Mouse (Mus musculus): ENCODE data around the gene Cmip.
A peak's percentile ranks its signal among the peaks of the same experiment; 100 is the strongest.

Cmip gene

GRCm38 (mm10) chr8:117464525-117464924, 207.7 kb downstream of the Cmip start:
- peak in 1 of 2 experiments; percentile 25 for DNase-seq (ENCODE audit: low spot score in 2 of 2)

- peak; percentile 31 to 81 for DNase-seq (ENCODE audit: low spot score in 2 of 2)
These were observed 208.4 kb downstream of the Cmip start for GRCm38 (mm10) chr8:117465250-117465649.

GRCm38 (mm10) chr8:117467466-117467865, 210.6 kb downstream of the Cmip start:
- DNase-seq (ENCODE audit: low spot score in 2 of 2): no peak

- no peak for DNase-seq (ENCODE audit: low spot score in 2 of 2)
These were observed 212.8 kb downstream of the Cmip start for GRCm38 (mm10) chr8:117469431-117470341.

GRCm38 (mm10) chr8:117470342-117470781, 213.5 kb downstream of the Cmip start:
- DNase-seq (ENCODE audit: low spot score in 2 of 2): peak; percentile 56

- peak; percentile 43 to 78 for DNase-seq (ENCODE audit: low spot score in 2 of 2)
These were observed 214.3 kb downstream of the Cmip start for GRCm38 (mm10) chr8:117471174-117471573.

GRCm38 (mm10) chr8:117471655-117472054, 214.8 kb downstream of the Cmip start:
- no peak for DNase-seq (ENCODE audit: low spot score in 2 of 2)

- DNase-seq (ENCODE audit: low spot score in 2 of 2): no peak
These were observed 215.5 kb downstream of the Cmip start for GRCm38 (mm10) chr8:117472332-117472731.

- peak; percentile 84 to 96 for DNase-seq (ENCODE audit: low spot score in 2 of 2)
These were observed 218.1 kb downstream of the Cmip start for GRCm38 (mm10) chr8:117474944-117475343.

- DNase-seq (ENCODE audit: low spot score in 2 of 2): no peak
These were observed 219.0 kb downstream of the Cmip start for GRCm38 (mm10) chr8:117475819-117476218.

GRCm38 (mm10) chr8:117478082-117478481, 221.2 kb downstream of the Cmip start:
- DNase-seq (ENCODE audit: low spot score in 2 of 2): no peak

GRCm38 (mm10) chr8:117479996-117480395, 223.1 kb downstream of the Cmip start:
- no peak for DNase-seq (ENCODE audit: low spot score in 2 of 2)

GRCm38 (mm10) chr8:117480516-117480915, 223.7 kb downstream of the Cmip start:
- DNase-seq (ENCODE audit: low spot score in 2 of 2): no peak

- no peak for DNase-seq (ENCODE audit: low spot score in 2 of 2)
These were observed 225.0 kb downstream of the Cmip start for GRCm38 (mm10) chr8:117481830-117482229.

GRCm38 (mm10) chr8:117484731-117485130, 227.9 kb downstream of the Cmip start:
- no peak for DNase-seq (ENCODE audit: low spot score in 2 of 2)

GRCm38 (mm10) chr8:117485316-117485715, 228.5 kb downstream of the Cmip start:
- no peak for DNase-seq (ENCODE audit: low spot score in 2 of 2)

GRCm38 (mm10) chr8:117488246-117489005, 231.6 kb downstream of the Cmip start:
- DNase-seq (ENCODE audit: low spot score in 2 of 2): no peak

- DNase-seq (ENCODE audit: low spot score in 2 of 2): no peak
These were observed 236.7 kb downstream of the Cmip start for GRCm38 (mm10) chr8:117493543-117493942.

- no peak for DNase-seq (ENCODE audit: low spot score in 2 of 2)
These were observed 238.0 kb downstream of the Cmip start for GRCm38 (mm10) chr8:117494874-117495273.

- peak; percentile 15 to 28 for DNase-seq (ENCODE audit: low spot score in 2 of 2)
These were observed 241.5 kb downstream of the Cmip start, which contains the start of gene Plcg2 for GRCm38 (mm10) chr8:117498179-117498914. Gene Plcg2 (plus strand): TSS chr8:117498291.

GRCm38 (mm10) chr8:117498915-117499540, 242.2 kb downstream of the Cmip start:
- no peak for DNase-seq (ENCODE audit: low spot score in 2 of 2)

All from thymus, postnatal 10 days (tissue).